Mouse (Mus musculus) spleen, postnatal 36 days (tissue): ENCODE results near the gene Ddx54.

ENCODE experiments used
- DNase-seq, 2 experiments: peaks; one replicate each; pipeline ENCODE4 v3.0.0; 2022; ENCODE audit warnings: low spot score in 2 of 2, mixed read lengths in 1 of 2

The Ddx54 gene

GRCm38 (mm10) chr5:120612442-120612821 lies at the start of gene Ddx54, which contains the start of gene Rita1:
Gene Ddx54, plus strand, starts transcription at chr5:120612739.
Gene Rita1, minus strand, starts transcription at chr5:120612589.
- peak; percentile 94 to 96 for DNase-seq

DNA sequence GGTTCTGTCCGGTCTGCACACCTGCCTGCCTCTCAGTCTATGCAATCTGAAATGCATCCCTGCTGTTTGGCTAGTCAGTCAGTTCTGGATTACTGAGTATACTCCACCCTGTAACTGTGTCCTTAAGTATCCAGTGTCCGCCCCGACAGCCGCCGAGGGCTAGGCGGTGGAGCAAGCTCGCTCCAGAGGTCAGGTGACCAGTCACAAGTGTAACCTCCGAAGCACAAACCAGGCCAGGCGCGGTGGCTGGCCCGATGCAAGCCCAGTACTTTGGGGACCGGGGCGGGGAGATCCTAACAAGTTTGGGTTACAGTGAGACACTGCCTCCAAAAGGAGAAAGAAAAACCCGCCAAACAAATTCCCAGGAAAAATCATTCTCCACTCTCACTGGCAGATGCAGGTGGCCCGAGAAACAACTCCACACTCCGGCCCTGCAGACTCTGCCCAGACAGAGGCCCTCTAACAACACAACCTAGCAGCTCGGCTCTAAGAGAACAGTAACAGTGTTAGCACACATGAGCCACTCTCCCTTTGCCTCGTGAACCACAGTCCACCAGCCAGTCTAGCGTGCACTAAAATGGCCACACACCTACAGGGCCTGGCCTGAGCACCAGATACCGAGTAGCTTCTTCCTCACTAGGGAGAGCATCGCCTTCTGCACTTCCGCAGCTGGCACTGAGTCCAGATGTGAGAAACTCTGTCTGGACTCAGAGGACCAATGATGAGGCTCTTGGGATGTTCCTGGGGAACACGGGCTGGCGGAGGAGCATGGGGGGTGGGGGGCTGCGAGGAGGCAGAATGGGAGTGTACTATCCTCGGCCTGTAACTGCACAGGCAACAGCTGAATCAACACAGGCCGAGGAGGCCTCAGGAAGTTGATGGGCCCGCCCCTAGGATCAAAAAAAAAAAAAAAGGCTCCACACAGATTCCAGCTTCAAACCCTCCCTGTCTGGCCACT lies 49.3 kb upstream of the Ddx54 start:
- DNase-seq, result no peak

GRCm38 (mm10) chr5:120563914-120564311 lies 48.6 kb upstream of the Ddx54 start:
- DNase-seq, result no peak

- DNase-seq, result no peak
Measured at GRCm38 (mm10) chr5:120565171-120565905, 47.2 kb upstream of the Ddx54 start.

GRCm38 (mm10) chr5:120566101-120566500 lies 46.4 kb upstream of the Ddx54 start:
- no peak for DNase-seq

DNA sequence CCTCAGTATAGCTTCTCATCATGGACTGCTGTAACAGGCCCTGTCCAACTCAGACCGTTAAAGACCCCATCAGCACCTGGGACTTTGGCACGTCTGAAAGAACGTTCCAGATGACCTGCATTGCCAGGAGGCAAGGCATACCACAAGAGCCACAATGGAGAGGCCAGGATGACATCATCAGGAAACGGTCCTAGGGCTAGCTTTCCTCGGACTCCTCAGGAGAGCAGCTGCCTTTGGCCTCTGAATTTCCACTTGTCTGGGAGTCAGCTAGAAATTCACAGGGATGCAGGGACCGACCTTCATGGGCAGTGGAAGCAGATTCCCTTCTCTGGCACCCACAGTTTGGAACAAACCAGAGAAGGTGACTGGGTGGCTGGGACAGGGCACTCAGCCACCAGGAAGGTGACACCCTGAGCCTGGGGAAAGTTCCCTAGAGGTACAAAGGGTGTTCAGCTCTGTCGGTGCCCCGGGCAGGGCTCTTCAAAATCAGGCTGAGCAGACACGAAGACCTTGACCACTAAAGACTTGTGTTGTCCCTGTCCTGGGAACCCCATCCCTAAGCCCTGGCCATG lies 45.8 kb upstream of the Ddx54 start:
- DNase-seq, result no peak

- DNase-seq, result no peak
Measured at GRCm38 (mm10) chr5:120567253-120567701, 45.3 kb upstream of the Ddx54 start.

DNA sequence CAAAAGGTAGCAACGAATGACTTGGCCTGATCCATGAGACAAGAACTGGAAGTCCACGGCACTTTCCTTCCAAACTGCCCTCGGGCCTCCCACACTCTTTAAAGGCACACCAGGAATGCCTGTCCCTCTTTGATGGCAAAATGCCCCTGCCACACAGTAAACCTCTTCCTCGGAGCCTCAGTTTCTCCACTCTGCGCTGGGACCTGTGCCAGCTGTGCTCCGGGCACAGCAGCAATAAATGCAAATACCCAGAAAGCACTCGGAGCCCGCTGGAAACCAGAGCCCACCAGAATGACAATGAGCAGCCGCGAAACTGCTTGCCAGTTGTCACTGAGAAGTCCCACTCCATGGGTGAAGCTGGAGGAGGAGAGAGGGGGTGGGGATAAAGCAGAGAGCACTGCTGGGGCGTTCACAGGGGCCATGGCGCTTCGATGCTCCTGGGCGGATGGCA lies 44.8 kb upstream of the Ddx54 start:
- DNase-seq, result no peak

GRCm38 (mm10) chr5:120568336-120568768 lies 44.2 kb upstream of the Ddx54 start:
- no peak for DNase-seq

DNA sequence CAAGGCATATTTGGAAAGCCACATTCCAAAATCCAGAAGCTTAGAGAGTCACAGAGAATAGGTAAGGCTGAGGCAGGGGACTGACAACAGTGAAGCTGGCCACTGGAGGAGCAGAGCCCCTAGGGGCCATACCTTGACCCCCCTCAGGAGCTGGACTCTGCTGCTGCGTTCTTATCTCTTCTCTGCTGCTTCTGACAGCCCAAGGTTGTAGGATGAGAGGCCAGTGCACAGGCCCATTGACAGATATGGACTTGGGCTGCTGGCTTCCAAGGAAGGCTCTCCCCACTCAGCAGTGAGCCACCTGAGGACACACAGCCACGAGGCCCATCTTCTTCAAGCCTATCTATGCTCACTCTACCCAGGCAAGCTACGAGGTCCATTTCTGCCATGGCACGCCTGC lies 43.6 kb upstream of the Ddx54 start:
- no peak for DNase-seq

DNA sequence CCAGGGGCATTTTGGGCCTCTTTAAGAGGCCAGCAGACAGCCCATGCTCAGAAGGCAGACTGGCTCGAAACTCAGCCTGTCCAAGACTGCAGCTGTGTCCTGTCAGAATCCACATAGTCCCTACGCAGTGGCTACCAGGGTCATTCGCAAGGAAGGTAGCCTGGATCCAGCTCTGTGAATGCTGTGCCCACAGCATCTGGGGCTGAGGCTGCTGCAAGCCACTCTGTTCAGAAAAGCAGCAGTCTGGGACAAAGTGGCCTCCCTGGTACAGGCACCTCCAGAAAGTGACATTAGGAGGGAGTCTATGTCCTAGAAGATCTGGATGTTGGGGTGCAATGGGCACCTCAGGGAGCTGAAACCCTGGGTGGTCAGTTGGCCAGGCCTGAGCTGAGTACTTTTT lies 42.7 kb upstream of the Ddx54 start:
- no peak for DNase-seq

GRCm38 (mm10) chr5:120570289-120570897 lies 42.1 kb upstream of the Ddx54 start:
- no peak for DNase-seq

- no peak for DNase-seq
Measured at GRCm38 (mm10) chr5:120571056-120571740, 41.3 kb upstream of the Ddx54 start.

DNA sequence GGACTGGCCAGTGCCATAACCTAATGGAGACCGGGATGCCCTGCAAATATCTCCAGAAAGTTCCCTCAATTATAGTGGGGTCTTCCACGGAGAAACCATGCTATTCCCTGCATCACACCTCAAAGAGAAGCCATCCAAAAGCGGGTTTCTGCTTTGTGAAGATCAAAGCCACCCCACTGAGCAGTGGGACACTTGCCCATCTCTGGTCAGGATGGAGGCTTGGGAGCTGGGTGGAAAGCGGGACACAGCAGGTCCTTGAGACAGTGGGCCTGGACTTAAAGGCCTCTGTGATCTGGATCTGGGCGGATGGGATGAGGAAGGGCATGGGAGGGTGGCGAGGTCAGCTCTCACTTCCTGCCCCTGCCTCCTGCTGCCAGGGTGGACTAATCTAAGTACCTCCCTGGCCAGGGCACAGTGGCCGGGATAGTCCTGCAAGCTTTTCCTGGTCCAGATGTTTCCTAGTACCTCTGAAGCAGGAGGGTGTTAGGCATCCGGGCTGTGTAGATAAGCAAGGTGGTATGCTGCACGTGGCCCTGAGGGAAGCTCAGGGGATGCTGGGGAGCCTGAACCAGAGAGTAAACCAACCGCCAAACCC lies 38.0 kb upstream of the Ddx54 start:
- DNase-seq, result no peak

- DNase-seq, result no peak
Measured at GRCm38 (mm10) chr5:120576781-120577301, 35.7 kb upstream of the Ddx54 start.

DNA sequence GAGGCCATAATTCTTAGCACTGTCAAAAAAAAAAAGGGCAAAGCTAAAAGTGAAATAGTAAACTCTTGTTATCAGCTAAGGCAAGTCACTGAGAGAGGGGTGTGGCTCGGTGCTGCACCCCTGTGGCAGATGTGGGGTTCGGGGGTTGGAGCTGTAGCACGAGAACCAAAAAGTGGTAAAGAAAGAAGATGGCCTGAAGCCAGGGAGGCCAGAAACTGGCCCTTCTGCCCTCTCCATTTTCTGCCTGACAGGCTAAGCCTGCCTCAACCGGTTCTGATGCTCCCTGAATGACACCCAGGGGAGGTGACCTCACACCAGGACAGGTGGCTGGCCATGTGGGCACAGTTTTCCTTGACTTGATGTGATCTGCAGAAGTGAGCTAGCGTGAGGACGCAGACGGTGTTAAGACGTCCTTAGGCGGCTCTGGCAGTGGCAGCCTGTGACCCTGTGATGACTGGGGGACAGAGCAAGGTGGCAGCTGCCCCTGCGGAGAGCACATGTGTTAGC lies 34.6 kb upstream of the Ddx54 start:
- peak; percentile 69 to 80 for DNase-seq

DNA sequence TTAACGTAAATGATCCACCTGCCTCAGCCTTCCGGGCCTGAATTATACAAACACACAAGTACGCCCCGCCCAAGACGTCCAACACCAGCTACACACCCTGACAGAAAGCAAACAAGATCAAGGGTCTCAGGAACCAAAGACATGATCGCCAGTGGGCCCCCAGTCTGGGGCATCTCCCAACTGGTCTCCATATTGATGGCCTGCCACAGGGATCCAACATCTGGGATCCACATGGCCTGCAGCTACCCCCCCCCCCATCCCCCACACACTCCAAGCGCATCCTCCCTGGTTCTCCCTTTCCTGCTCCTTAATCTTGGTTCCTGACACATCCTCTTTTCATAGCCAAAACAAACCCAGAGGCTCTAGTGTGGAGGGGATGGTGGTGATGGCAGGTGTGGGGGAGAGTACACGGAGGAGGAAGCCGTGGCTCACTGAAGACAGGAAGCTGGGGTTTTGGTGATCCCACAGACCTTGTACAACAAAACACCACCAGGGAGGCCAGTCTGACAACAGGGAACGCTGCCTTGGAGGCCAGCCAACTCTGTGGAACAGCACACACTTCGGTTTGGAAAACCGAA lies 33.9 kb upstream of the Ddx54 start:
- DNase-seq, result peak; percentile 72 to 75

- DNase-seq, result peak; percentile 47 to 51
Measured at GRCm38 (mm10) chr5:120579211-120579897, 33.2 kb upstream of the Ddx54 start.

GRCm38 (mm10) chr5:120579898-120580626 lies 32.5 kb upstream of the Ddx54 start:
- no peak for DNase-seq
